Mouse (Mus musculus): ENCODE measurements around the gene Plbd2.
"Not testable (repeated sequence)": the region's sequence is repeated elsewhere in the genome, so short reads cannot be mapped to it uniquely, and the experiment has no call there.

Plbd2 gene

DNA sequence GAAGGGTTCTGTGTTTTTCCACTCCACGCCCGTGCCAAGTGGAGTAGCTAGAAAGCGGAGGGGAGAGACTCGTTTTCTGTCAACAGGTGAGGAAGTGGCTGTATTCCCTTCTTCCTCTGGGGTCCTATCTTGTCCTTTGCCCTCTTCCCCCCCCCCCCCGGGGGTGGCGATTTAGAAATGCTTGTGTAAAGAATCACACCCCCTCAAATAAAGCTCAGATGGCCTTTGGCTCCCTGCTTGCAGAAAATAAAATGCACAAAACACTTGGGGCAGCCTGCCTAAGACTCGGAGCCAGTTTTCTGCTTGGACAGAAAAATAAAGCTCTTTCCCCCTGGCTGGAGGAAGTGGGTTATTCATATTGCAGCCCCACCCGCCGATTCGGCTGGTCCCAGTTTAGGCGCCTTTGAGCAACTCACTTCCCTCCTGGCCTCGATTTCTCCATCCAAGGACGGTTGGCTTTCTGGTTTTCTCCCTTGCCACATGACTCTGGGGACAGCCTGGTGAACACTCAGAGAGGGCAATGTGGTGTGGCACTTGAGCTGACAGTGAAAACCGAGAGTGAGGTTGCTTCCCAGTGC is 8.3 kb upstream of the Plbd2 start:
- peak in 1 of 2 experiments; percentile 36 for DNase-seq (ENCODE audit: low spot score in 2 of 2)

GRCm38 (mm10) chr5:120510982-120511642 is 7.7 kb upstream of the Plbd2 start, which contains the start of gene Slc8b1:
Gene Slc8b1 (plus strand): TSS chr5:120511168.
- peak; percentile 90 to 98 for DNase-seq (ENCODE audit: low spot score in 2 of 2)

DNA sequence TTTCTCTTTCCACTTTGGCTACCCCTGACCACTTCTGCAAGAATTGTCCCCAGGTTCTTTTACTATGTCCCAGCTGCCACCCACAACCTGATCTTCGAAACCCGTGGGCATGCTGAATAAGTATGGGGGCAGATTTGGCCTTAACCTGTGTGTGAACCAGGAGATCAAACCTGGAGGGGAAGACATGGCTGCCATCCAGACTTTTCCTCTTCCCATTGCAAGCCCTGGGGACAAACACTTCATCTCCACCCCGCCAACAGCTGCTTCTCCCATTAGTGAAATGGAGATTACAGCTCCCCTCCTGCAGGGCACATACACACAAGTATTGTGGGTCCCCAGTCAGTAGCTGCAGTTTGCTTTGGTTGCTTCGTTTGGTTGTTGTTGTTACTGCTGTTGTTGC is 3.9 kb upstream of the Plbd2 start:
- DNase-seq (ENCODE audit: low spot score in 2 of 2): no peak

GRCm38 (mm10) chr5:120506490-120506889 is 3.1 kb upstream of the Plbd2 start:
- no peak for DNase-seq (ENCODE audit: low spot score in 2 of 2)

GRCm38 (mm10) chr5:120505781-120506180 is 2.4 kb upstream of the Plbd2 start:
- DNase-seq (ENCODE audit: low spot score in 2 of 2): no peak

DNA sequence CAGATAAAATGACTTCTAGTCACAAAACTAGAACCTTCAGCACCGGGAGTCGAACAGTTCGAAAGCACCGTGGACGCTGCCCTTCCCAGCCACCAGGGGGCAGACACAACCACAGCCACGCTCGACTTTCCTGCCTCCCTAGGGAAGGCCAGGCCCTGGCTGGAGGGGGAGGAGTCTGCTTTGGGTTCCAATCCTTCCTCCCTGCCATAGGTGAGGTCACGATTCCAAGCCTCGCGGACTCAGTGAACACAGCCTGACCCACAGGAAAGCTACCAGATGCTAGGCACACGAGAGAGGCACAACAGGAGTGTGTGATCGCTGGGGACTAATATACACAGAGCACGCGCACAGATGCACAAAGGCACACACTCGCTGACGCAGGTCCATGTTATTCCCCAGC is 1.9 kb upstream of the Plbd2 start:
- DNase-seq (ENCODE audit: low spot score in 2 of 2): peak; percentile 76 to 79

- no peak for DNase-seq (ENCODE audit: low spot score in 2 of 2)
Measured at GRCm38 (mm10) chr5:120502675-120503143, 716 bp downstream of the Plbd2 start.

DNA sequence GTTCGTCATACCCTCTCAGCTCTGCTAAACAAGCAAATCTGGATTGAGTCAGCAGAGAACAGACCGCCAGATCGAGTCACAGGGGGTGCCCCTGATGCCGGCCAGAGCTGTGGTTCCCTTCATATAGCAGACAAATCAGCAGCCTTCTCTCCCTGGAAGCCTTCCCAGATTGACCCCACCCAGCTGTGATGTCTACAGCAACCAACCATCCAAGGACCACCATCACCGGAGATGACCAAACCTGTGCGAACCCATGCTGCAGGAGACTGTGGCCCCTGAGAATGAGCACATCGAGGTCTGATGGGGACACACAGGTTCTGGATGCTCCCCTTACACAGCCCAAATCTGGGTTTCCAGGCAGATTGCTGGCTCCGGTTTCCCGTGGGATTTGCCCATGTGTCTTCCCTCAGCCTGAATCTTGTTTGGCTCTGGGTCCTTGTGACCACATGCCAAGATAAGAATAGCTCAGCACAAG is 1.2 kb downstream of the Plbd2 start:
- DNase-seq (ENCODE audit: low spot score in 2 of 2): no peak

GRCm38 (mm10) chr5:120500609-120501008 is 2.8 kb downstream of the Plbd2 start:
- not testable (repeated sequence) for DNase-seq (ENCODE audit: low spot score in 2 of 2)

DNA sequence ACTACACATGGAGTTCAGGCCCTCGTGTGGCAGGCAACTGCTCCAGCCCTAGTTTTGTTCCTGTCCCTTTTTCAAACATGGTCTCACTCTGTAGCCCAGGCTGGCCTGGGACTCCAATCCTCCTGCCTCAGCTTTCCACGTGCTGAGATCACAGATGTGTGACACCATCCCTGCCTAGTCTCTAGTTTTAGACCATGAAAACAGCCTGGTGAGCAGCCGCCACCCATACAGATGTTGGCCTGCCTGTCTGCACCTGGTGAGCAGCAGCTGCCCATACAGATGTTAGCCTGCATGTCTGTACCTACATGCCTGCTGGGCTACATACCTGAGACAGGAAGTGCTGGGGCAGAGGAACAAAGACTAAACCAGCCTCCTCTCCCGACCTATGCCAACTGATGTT is 4.2 kb downstream of the Plbd2 start:
- DNase-seq (ENCODE audit: low spot score in 2 of 2): no peak

DNA sequence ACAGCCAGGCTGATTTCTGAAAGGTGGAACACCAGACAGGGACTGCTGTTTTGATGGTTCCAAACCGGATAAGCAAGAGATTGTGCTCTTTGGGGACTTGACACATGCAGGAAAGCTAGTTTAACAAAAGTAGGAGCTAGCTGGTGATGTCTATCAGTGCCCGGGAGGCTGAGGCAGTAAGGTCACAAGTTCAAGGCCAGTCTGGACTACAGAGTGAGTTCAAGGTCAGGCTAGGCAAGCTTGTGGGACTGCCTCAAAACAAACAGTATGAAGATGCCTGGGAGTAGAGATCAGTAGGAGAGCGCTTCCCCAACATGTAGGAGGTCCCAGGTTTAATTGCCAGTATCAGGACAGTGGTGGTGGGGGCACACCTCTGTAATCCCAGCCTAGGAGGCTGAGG is 6.4 kb downstream of the Plbd2 start:
- DNase-seq (ENCODE audit: low spot score in 2 of 2): no peak

- DNase-seq (ENCODE audit: low spot score in 2 of 2): no peak
Measured at GRCm38 (mm10) chr5:120495703-120496226, 7.7 kb downstream of the Plbd2 start.

GRCm38 (mm10) chr5:120495064-120495702 is 8.2 kb downstream of the Plbd2 start:
- no peak for DNase-seq (ENCODE audit: low spot score in 2 of 2)

- DNase-seq (ENCODE audit: low spot score in 2 of 2): no peak
Measured at GRCm38 (mm10) chr5:120493873-120494395, 9.5 kb downstream of the Plbd2 start.

DNA sequence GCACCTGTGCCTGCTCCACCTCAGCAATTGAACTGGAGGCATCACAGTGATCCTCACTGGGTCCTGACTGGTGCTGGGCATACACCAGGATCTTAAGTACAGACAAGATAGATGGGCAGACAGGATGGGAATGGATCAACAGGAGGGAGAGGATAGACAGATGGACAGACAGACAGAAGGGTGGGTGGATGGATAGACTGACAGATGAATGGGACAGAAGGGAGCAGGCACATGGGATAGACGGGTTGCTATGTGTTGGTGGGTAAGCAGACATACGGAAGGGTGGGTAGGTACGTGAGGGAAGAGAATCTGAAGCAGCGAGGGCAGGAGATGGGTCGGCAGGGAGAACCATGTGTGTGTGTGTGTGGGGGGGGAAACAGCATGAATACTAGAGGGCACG is 10.0 kb downstream of the Plbd2 start:
- DNase-seq (ENCODE audit: low spot score in 2 of 2): no peak

GRCm38 (mm10) chr5:120492437-120492836 is 11.0 kb downstream of the Plbd2 start:
- peak in 1 of 2 experiments; percentile 48 for DNase-seq (ENCODE audit: low spot score in 2 of 2)

GRCm38 (mm10) chr5:120490679-120491192 is 12.7 kb downstream of the Plbd2 start:
- DNase-seq (ENCODE audit: low spot score in 2 of 2): no peak

- no peak for DNase-seq (ENCODE audit: low spot score in 2 of 2)
Measured at GRCm38 (mm10) chr5:120487844-120488243, 15.6 kb downstream of the Plbd2 start.

DNA sequence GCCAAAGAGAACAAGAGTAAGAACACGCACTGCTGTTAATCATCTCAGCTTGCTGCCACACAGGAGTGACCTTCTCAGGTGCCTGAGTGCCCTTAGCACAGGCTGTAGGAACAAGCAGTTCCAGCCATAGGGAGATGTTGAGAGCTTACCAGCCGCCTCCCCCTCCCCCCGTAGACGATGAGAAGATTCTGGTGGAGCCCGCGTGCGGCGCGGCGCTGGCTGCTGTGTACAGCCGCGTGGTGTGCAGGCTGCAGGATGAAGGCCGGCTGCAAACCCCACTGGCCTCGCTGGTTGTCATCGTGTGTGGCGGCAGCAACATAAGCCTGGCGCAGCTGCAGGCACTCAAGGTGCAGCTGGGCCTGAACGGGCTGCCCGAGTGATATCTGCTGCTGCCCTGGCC is 20.0 kb downstream of the Plbd2 start:
- no peak for DNase-seq (ENCODE audit: low spot score in 2 of 2)

DNA sequence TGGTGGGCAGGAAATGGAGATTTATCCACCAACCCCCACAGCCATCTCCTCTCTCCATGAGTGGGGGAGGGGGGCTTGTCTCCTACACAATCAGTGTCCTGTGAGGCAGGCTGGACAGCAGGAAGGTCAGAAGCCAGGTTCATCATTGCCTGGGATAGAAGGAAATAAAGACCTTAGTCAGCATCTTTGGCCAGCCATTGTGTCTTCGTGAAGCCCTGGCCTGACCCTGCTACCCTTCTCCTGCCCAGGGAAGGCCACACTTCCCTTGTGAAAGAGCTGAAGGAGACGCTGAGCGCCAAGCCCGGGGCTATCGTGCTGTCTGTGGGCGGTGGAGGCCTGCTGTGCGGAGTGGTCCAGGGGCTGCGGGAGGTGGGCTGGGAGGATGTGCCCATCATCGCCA is 22.2 kb downstream of the Plbd2 start:
- no peak for DNase-seq (ENCODE audit: low spot score in 2 of 2)

- DNase-seq (ENCODE audit: low spot score in 2 of 2): no peak
Measured at GRCm38 (mm10) chr5:120479538-120479937, 23.9 kb downstream of the Plbd2 start.

GRCm38 (mm10) chr5:120477993-120478392 is 25.4 kb downstream of the Plbd2 start:
- no peak for DNase-seq (ENCODE audit: low spot score in 2 of 2)
